Mouse (Mus musculus) v-Abl transformed pro-B cells (cell line): ENCODE measurements around the gene Stil.

Experiments
- in situ Hi-C, 2 experiments: fragments of 400-800 bp; cut with MboI; formaldehyde crosslinking; loops; one replicate each; pipeline ENCODE4 v1.15.1; 2025; ENCODE audit not compliant: unreplicated experiment in 2 of 2

The Stil gene

DNA sequence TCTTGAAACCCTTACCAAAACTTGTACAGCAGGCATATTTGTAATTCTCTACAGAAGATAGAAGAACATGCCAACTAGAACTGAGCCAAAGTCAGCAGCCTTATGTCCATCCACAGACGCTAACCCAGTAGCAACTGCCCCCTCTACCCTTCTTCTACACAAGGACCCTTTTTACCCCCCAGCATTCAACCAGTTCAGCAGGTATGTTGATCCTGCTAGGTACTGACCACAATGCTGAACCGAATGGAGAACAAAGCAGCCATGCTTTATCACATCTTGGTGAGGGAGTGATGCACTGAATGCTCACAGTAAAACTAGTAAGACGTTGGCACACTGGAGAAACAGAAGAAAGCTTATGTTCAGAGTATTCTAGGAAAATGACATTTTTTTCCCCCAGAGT is 45.7 kb downstream of the Stil start:
- in situ Hi-C loops: loop anchor here (5.0 kb wide), 1 partner anchor 37 kb away; no protein-coding TSS in a partner anchor

DNA sequence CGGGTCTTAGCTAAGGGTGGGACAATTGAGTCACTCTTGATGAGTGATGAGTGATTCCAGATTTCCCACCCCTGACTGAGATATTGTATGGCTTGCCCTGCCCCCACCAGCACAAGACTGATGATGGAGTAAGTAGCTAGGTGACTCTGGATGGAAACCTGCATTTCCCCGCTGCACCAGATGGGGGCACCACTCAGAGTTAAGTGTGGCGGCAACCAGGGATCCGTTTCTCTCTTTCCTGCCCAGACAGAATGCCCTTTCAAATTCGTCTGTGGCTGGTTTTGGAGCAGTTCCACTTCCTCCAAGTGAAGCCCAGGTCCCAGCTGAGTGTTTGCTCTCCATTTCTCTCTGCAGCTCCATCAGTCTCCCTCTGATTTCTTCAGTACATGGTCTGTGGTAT is 47.8 kb downstream of the Stil start:
- in situ Hi-C loops: loop anchor here (5.0 kb wide), 1 partner anchor 35 kb away; no protein-coding TSS in a partner anchor

DNA sequence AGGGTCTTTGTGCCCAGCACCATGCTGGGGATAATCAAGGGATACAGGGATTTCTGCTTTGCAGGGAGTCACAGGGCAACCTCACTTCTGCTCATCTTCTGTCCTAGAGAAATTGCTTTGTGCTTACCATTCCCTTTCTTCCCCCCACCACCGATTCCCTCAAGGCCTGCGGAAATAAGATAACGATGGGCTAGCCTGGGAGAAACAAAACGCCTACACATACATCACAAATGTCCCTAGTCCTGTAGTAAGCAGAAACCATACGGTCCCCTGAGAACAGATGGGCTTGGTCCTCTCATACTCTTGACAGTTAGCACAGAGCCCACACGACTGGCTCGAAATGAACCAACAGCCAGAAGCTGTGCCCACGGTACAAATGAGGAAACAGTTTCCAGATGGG is 48.2 kb downstream of the Stil start:
- in situ Hi-C loops: loop anchor here (5.0 kb wide), 1 partner anchor 34 kb away; no protein-coding TSS in a partner anchor

DNA sequence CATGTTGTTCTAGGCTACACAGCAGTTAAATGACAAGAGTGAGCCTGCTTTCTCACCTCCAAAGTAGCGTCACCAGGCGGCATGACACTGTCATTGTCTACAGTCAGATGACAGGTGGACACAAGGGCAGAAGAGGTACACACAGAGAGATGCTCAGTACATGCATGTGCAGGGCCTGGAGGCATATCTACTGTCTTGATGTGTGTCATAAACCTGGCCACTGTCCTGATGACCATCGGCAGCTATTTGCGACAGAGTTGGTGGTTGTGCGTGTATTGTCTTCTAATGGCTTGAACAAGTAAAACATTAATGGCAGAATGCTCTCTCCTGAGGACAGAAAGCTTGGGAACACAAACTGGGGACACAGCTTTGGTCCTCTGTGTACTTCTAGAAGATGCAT is 51.3 kb downstream of the Stil start:
- in situ Hi-C loops: no loop called here

DNA sequence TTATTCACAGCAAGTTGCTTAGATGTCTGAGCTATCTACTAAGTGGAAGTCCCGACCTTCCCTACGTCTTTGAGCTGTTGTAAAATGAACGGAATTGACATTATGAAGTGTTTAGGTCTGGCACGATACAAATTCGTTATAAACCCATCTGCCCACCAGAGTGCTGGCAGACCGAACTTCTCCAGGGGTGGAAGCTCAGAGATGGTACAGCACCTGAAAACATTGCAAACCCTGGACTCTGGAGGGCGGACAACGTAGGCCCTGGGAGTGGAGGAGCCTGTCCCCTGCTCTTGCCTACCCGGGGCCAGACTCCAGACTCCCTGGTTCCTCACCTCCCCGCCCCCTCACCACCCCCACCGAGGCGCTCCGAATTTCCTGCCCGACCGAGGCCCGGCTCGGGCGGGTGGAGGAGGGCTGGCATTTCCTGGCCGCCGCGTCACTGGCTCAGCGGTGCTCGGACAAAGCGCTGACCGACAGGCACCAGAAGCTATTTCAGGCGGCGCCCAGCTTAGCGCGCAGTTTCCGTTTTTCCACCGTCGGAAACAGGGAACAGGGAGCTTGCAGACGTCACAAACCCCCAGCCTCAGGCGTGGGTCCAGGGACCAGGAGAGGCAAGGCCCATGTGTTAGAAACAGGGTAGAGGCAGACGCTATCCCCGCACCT is 52.5 kb downstream of the Stil start:
- in situ Hi-C loops: no loop called here

DNA sequence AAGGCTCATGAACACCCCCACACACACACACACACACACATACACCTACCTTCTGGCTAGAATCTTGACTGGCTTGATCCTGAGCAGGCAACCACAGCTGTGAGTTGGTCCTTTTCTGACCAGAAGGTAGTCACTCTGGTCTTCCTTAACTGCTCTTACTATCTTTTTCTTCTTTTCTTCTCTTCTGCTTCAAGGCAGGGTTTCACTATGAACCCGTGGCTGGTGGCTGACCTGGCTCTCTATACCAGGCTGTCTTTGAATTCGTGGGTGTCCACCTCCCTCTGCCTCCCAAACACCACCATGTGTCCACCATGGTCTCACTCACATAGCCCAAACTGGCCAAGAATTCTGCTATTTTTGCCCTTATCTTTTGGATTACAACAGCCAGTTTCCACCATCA is 55.1 kb downstream of the Stil start:
- in situ Hi-C loops: no loop called here

DNA sequence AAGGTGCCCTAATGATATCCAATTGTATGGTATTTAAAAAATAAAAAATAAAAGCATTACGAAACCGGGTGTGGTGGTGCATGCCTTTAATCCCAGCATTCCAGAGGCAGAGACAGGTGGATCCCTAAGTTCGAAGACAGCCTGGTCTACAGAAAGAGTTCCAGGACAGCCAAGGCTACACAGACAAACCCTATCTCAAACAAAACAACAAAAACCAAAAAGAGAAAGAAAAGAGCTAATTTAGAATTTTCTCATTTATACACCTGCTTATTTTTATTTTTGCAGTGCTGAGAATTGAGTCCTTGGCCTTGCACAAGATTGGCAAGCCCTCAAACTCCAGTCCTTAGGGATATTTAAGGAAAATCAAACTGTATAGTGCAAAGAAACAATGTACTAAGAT is 55.7 kb downstream of the Stil start:
- in situ Hi-C loops: no loop called here

DNA sequence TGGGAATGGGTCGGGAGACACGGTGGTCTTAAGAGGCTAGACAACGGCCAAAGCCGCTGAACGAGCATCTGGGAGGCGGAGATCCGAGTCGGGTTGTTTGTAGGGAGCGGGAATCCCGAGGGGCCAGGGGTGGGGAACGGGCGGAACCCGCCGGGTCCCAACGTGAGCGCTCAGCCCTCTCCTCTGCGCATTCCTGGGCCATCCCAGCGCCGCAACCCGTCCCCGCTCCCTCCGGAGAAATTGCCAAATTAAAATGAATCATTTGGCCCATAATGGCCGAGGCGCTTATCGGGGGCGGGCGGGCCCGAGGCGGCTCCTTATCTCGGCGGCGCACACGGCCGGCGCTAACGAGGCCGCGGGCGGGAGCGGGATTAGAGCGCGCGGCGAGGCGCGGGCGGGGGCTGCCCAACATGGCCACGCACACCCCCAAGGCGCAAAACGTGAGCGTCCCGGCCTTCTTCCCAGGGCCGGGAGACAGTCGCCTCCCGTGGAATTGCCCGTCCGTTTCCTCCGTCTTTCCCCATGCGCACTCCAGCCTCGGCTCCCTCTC is 56.5 kb downstream of the Stil start, which contains the start of gene Tal1:
Gene Tal1 (plus strand): TSS at position 56 of the 550 bp plus-strand sequence.
- in situ Hi-C loops: no loop called here

DNA sequence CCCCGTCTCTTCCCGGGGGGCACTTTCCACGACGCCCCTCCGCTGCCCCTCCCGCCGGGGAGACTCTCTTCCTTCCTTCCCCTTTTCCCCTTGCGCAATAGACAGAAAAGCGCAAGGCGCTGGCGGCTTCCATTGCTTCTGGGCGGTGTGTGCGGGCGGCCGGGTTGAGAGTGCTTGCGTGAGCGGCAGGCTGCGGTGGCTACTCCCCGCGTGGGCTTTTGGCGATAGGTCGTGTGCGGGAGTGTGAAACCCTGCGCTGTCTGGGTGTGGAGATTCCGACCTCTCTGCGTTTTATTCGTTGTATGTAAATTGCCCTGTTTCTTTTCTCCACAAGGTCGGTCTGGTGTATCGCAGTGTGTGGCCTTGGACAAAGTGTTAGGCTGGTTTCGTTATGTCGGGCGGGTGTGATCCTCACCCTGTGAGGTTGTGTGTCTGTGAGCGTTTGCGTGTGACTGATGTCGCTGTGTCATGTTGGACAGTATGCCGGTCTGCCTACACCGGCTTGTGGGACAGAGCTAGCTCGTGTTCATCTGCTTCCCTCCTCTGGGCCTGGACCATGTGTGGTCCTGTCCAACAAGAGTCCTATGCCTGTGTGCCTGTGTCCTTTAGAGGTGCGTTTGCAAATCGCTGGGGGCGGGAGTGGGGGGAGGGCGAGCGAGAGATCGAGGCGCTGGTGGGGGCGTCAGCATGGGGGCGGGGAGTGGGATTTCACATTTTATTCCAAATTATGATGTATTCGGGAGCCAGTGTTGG is 57.1 kb downstream of the Stil start:
- in situ Hi-C loops: no loop called here

DNA sequence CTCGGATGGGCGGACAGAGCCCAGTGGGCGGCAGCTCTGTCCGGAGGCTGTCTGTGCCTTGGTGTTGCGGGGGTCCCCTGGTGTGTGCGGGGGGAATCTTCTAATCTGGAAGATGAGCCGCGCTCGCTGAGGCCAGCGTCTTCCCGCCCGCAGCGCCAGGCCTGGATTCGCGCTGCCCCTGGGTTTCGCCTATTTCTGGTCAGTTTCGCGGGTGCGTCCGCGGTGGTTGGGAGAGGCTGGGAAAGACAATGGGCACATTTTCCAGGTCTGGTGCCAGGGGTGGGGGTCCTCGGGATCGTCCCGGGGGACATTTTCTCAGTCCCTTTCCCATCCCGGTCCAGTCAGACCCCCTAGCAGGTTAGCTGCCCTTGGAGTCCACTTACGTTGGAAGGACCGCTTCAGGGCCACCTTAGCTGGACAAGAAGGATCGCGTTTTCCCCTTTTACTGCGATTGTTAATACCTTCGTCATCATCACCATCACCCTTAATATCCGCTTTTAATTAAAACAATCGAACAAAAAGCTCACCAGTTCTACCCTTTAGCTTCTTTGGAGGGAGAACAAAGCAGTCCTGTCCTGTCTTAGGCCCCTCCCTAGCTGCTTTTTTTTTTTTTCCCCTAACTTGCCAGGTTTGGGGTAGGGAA is 57.8 kb downstream of the Stil start:
- in situ Hi-C loops: no loop called here

DNA sequence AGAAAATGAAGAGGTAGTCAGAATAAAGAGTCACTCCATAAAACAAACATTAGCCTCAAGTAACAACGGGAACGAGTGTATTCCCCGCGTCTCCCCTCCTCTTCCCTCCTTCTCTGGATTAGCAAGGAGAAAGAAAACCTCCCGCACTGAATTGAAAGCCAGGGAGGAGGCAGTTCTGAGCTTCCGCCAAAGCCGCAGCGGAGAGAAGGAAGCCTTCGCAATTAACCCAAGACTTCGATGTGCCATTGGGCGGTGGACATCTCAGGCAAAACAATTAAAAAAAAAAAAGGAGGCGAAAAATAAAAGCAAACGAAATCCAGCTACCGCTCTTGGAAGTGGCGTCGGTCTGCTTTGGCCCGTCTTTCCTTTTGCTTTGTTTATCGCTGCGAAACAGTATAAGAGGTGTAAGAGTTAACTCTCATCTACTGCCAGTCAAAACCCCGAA is 58.4 kb downstream of the Stil start:
- in situ Hi-C loops: no loop called here

DNA sequence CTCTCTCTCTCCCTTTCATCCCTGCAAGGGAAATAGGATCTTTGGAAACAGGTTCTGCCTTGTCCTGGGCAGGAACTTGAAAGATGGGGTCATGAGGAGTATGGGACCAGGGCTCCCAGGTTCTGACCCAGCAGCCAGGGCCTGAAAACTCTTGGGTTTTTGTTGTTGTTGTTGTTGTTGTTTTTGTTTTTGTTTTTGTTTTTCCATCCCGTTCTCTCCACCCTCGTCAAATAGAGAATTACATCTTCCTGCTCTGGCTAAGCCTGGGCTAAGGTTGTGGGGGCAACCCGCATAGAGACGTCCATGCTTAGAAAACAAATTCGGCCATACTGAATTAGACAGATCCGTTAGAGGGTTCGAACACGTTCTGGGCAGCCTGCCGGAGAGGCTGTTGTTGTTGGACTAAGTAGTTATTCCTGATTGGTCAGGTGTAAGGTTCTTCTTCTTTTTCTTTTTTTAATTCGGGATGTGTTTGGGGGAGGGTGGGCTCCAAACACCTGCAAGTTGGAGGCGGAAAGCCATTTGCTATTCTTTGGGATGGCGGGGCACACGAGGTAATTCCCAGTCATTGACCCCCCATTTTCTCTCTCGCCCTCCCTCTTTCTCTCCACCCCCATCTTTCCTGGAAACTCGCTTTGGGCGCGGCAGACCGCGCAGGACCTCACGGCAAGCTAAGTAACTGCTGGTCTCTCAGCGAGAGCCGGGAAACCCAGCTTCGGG is 59.1 kb downstream of the Stil start:
- in situ Hi-C loops: no loop called here

DNA sequence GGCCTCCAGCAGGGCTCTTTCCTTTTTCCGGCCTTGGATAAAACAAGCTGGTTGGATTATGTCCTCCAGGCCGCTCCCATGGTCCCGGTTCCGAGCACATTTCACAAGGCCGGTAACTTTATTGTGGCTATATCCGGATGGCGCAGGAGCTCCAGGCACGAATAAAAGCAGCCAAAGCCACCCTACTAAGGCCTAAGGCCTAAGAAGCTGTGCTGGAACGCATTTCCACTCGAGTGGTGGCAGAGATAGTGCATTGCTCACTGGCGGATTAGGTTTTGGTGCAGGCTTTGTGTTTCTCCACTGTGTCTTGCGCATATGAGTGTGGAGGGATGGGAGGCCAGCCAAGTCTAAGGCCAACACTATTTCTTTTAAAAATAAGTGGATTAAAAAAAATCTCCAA is 59.9 kb downstream of the Stil start:
- in situ Hi-C loops: no loop called here

DNA sequence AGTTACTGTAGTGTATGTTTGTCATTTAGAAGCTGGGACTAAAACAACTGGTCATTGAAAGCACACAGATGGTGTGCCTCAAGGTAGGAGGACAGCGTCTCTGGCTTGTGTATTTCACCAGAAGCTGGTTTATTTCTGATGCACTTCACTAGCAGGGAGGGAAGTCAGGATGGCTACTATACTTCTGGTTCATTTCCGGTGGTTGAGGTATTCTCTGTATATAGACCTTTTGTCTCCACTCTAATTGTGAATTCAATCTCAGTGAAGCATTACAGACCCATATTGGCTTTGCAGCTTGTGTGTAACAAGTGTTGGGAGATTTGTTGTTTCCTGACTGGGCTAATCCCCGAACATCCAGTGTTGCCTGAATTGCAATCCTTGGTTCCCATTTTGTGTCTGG is 60.8 kb downstream of the Stil start:
- in situ Hi-C loops: no loop called here

DNA sequence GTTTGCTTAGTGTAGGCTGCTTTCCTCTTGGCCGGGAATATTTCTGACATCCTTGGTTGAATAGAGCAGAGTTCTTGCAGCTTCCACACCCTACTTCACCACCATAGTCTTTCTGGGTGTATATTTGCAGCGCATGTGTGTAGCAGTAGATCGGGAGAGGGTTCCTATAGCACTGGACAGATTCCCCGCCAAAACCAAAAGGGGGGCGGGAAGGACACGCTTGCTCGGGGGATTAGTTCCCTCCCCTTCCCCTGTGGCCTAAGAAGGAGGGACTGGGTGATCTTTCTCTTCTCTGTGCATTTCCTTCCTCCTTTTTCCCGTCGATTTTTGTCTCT is 62.5 kb downstream of the Stil start:
- in situ Hi-C loops: no loop called here

DNA sequence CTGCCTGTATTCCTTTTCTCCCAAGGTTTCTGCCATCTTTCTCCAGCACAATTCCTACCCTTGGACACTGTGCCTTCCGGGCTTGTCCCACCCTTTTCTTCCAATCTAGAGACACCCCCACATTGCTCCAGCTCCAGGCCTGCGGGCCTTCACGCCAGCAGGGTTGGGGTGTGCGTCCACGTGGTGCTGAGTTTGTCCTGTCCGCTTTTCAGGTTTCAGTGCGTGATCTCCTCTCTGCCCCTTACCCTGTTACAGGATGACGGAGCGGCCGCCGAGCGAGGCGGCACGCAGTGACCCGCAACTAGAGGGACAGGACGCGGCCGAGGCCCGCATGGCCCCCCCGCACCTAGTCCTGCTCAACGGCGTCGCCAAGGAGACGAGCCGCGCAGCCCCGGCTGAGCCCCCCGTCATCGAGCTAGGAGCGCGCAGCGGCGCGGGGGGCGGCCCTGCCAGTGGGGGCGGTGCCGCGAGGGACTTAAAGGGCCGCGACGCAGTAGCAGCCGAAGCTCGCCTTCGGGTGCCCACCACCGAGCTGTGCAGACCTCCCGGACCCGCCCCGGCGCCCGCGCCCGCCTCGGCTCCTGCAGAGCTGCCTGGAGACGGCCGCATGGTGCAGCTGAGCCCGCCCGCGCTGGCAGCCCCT is 63.0 kb downstream of the Stil start:
- in situ Hi-C loops: no loop called here

DNA sequence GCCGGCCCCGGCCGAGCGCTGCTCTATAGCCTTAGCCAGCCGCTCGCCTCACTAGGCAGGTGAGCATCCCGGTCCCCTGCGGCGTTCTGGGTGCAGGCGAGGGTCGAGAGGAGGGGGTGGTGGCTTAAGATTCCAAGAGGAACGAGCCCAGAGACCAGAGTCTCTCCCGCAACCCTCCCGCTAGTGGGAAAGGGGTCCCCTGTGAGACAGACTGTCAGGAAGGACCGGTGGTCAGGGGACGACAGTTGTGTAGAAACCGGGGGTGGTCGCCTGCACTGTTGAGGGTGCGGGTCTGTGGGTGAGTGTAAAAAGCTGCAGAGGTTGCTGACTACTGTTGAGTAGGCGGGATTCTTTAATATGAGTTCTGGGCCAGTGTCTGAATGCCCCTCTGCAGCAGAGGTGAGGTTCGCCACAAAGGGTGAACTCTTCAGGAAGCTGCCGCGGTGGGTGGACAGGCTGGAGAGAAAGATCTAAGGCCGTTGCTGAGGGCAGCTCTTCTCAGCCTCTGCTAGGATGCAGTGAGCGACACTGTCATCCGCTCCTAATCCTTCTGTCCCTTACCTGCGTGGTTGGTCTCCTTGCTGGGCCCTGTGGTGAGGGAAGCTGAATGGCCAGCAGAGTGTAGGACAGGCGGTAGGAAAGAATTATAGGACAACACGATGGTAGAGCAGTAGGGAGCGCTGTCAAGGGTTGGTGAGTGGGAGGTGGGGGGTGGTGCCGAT is 63.7 kb downstream of the Stil start:
- in situ Hi-C loops: no loop called here

DNA sequence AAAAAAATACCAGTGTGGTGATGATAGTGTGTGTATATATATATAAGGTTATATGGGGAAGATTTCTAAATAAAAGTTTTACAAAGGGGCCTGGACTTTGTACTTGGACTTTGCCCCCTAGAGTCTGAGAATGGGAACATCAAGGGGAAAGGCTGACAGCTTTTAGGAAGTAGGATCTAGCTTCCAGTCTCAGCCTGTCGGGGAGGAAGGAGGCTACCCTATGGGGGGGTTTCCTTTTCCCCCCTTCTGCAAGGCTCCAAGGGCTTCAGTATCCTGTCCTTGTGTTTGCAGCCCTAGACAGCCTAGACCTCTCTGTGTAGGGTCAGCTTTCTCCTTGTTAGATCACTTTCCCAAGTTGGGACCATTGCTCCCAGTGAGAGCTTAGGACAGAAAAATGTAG is 71.7 kb downstream of the Stil start:
- in situ Hi-C loops: loop anchor here in 1 of 2 experiments (10.0 kb wide), 1 partner anchor 407 kb away; no protein-coding TSS in a partner anchor

DNA sequence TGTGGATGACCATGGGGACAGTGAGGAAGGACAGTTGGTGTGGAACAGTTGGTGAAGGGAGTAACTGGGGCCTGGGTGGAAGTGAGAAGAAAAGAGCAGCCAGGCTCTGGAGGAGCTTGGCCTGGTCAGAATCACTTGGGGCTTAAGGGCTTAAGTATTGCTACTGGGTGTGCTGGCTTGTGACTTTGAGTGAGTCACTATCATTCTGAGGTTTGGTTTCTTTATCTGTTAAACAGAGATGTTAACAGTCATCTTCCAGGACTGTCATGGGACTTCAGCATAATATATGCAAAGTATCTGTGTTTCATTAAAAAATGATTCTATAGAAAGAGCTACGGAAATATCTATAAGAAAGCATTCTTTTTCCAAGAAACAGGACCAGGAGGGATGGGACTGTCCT is 74.8 kb downstream of the Stil start:
- in situ Hi-C loops: loop anchor here in 1 of 2 experiments (10.0 to 25.0 kb wide), 3 partner anchors 87 to 762 kb away; partner anchors contain the start of gene Cmpk1
